Mouse (Mus musculus): ENCODE data around the gene Aph1c. TPM values are rescaled to one million over a fixed set of nuclear protein-coding genes. Genes with fewer than 3 reads are reported as not detected.

The Aph1c gene
- total and polyA plus RNA-seq, 3 experiments, result 0.07 to 0.89 (median 0.10) TPM

- H3K9me3 ChIP-seq (replicated peaks; ENCODE audit: low read length), result no peaks in the 10 kb centered on the region
- H3K27me3 ChIP-seq (replicated peaks), result no peaks in the 10 kb centered on the region
- DNase-seq (ENCODE audit: extremely low read depth), result no peak
- H3K4me2 ChIP-seq (ENCODE audit: insufficient read depth, low read depth, poor library complexity, severe bottlenecking), result no peak overlapping the region
- no peak overlapping the region for H3K4me3 ChIP-seq (replicated peaks in 1 of 3; ENCODE audit: low read depth in 2 of 3, low read length in 2 of 3, poor library complexity in 1 of 3)
- H3K4me1 ChIP-seq (ENCODE audit: control insufficient read depth in 1 of 2, insufficient read depth in 2 of 2), result peaks cover 0 to 41% of the 10 kb centered on the region in 2 experiments; a peak in 2 of 4 replicates
- no peak for TF ChIP-seq EP300 (IDR thresholded peaks at IDR 0.05; ENCODE audit: low read length)
- no peak for TF ChIP-seq ZKSCAN1 (IDR thresholded peaks at IDR 0.05; ENCODE audit: borderline replicate concordance, low read depth, low read length)
- TF ChIP-seq ZMIZ1 (IDR thresholded peaks at IDR 0.05; ENCODE audit: low read depth, low read length), result no peak
- TF ChIP-seq IRF4 (IDR thresholded peaks at IDR 0.05; ENCODE audit: low read depth, low read length), result no peak
- no peak for TF ChIP-seq ZNF384 (IDR thresholded peaks at IDR 0.05; ENCODE audit: low read depth, low read length)
- no peak for TF ChIP-seq RCOR1 (conservative IDR thresholded peaks at IDR 0.05; ENCODE audit: low read depth, low read length)
- no peak for TF ChIP-seq CHD2 (IDR thresholded peaks at IDR 0.05; ENCODE audit: low read length)
- no peak for TF ChIP-seq NRF1 (IDR thresholded peaks at IDR 0.05; ENCODE audit: low read depth, low read length)
- TF ChIP-seq ZC3H11A (IDR thresholded peaks at IDR 0.05; ENCODE audit: low read depth, low read length), result no peak
- no peak for TF ChIP-seq RAD21 (IDR thresholded peaks at IDR 0.05; ENCODE audit: low read depth, low read length)
- H3K36me3 ChIP-seq (replicated peaks in 1 of 2; ENCODE audit: control insufficient read depth in 1 of 2, insufficient read depth in 1 of 2, low read length in 1 of 2), result peaks cover 0 to 27% of the 10 kb centered on the region in 2 experiments
- dilution Hi-C loops (cut with MboI; ENCODE audit: extremely low pct_ligation_motif_present, extremely low pct_unique_long_range_greater_than_20kb, low sequenced_read_pairs) (no loop called here), in situ Hi-C loops (cut with MboI; ENCODE audit: low pct_ligation_motif_present, low pct_unique_long_range_greater_than_20kb, low sequenced_read_pairs) (no loop called here)
- no peak overlapping the region for H3K9ac ChIP-seq (ENCODE audit: insufficient read depth, low read depth)
- no peak overlapping the region for H3K27ac ChIP-seq (ENCODE audit: insufficient read depth, low read depth)
- peaks cover 12% of the 10 kb centered on the region for H3K79me2 ChIP-seq (replicated peaks; ENCODE audit: control insufficient read depth, extremely low read depth, insufficient read depth, poor library complexity, severe bottlenecking)
These were observed 49.0 kb upstream of the Aph1c start for GRCm38 (mm10) chr9:66883500-66883899.

- Histone ChIP-seq H3K4me3 (replicated peaks in 1 of 3; ENCODE audit: low read depth in 2 of 3, low read length in 2 of 3, poor library complexity in 1 of 3) (no peak overlapping the region), H3K9me3 (replicated peaks; ENCODE audit: low read length) (no peaks in the 10 kb centered on the region), H3K4me1 (ENCODE audit: control insufficient read depth in 1 of 2, insufficient read depth in 2 of 2) (peaks cover 0 to 30% of the 10 kb centered on the region in 2 experiments; a peak in 2 of 4 replicates), H3K36me3 (replicated peaks in 1 of 2; ENCODE audit: control insufficient read depth in 1 of 2, insufficient read depth in 1 of 2, low read length in 1 of 2) (peaks cover 0 to 32% of the 10 kb centered on the region in 2 experiments), H3K79me2 (replicated peaks; ENCODE audit: control insufficient read depth, extremely low read depth, insufficient read depth, poor library complexity, severe bottlenecking) (peaks cover 12% of the 10 kb centered on the region; the same call in 1 of the 2 replicates), H3K9ac (ENCODE audit: insufficient read depth, low read depth) (no peak overlapping the region), H3K4me2 (ENCODE audit: insufficient read depth, low read depth, poor library complexity, severe bottlenecking) (no peak overlapping the region), H3K27ac (ENCODE audit: insufficient read depth, low read depth) (no peak overlapping the region), H3K27me3 (replicated peaks) (no peaks in the 10 kb centered on the region)
- no peak for TF ChIP-seq MAZ (IDR thresholded peaks at IDR 0.05; ENCODE audit: low read depth, low read length)
- dilution Hi-C loops (cut with MboI; ENCODE audit: extremely low pct_ligation_motif_present, extremely low pct_unique_long_range_greater_than_20kb, low sequenced_read_pairs) (no loop called here), in situ Hi-C loops (cut with MboI; ENCODE audit: low pct_ligation_motif_present, low pct_unique_long_range_greater_than_20kb, low sequenced_read_pairs) (no loop called here)
- no peak for DNase-seq (ENCODE audit: extremely low read depth)
These were observed 47.9 kb upstream of the Aph1c start for GRCm38 (mm10) chr9:66882406-66882821.

GRCm38 (mm10) chr9:66881858-66882257, 47.3 kb upstream of the Aph1c start:
- dilution Hi-C loops (cut with MboI; ENCODE audit: extremely low pct_ligation_motif_present, extremely low pct_unique_long_range_greater_than_20kb, low sequenced_read_pairs) (no loop called here), in situ Hi-C loops (cut with MboI; ENCODE audit: low pct_ligation_motif_present, low pct_unique_long_range_greater_than_20kb, low sequenced_read_pairs) (no loop called here)
- Histone ChIP-seq H3K4me3 (replicated peaks in 1 of 3; ENCODE audit: low read depth in 2 of 3, low read length in 2 of 3, poor library complexity in 1 of 3) (no peak overlapping the region), H3K27ac (ENCODE audit: insufficient read depth, low read depth) (no peak overlapping the region), H3K27me3 (replicated peaks) (no peaks in the 10 kb centered on the region), H3K9ac (ENCODE audit: insufficient read depth, low read depth) (no peak overlapping the region), H3K79me2 (replicated peaks; ENCODE audit: control insufficient read depth, extremely low read depth, insufficient read depth, poor library complexity, severe bottlenecking) (peaks cover 9% of the 10 kb centered on the region; the same call in 1 of the 2 replicates), H3K4me1 (ENCODE audit: control insufficient read depth in 1 of 2, insufficient read depth in 2 of 2) (peaks cover 0 to 25% of the 10 kb centered on the region in 2 experiments; a peak in 2 of 4 replicates), H3K9me3 (replicated peaks; ENCODE audit: low read length) (no peaks in the 10 kb centered on the region), H3K4me2 (ENCODE audit: insufficient read depth, low read depth, poor library complexity, severe bottlenecking) (no peak overlapping the region), H3K36me3 (replicated peaks in 1 of 2; ENCODE audit: control insufficient read depth in 1 of 2, insufficient read depth in 1 of 2, low read length in 1 of 2) (peaks cover 0 to 28% of the 10 kb centered on the region in 2 experiments)
- TF ChIP-seq SIN3A (IDR thresholded peaks at IDR 0.05; ENCODE audit: low read length) (no peak), EP300 (IDR thresholded peaks at IDR 0.05; ENCODE audit: low read length) (no peak), USF1 (IDR thresholded peaks at IDR 0.05; ENCODE audit: low read depth, low read length) (no peak), ELF1 (IDR thresholded peaks at IDR 0.05; ENCODE audit: low read depth, low read length) (no peak), IRF4 (IDR thresholded peaks at IDR 0.05; ENCODE audit: low read depth, low read length) (no peak), ZKSCAN1 (IDR thresholded peaks at IDR 0.05; ENCODE audit: borderline replicate concordance, low read depth, low read length) (no peak), TCF12 (IDR thresholded peaks at IDR 0.05; ENCODE audit: low read depth, low read length) (no peak), ETS1 (conservative IDR thresholded peaks at IDR 0.05; ENCODE audit: low read depth, low read length) (no peak), KAT2A (IDR thresholded peaks at IDR 0.05; ENCODE audit: insufficient replicate concordance, low read length) (no peak), MAFK (IDR thresholded peaks at IDR 0.05; ENCODE audit: insufficient replicate concordance, low read length) (no peak)
- no peak for DNase-seq (ENCODE audit: extremely low read depth)

All from CH12.LX (cell line).